Mouse (Mus musculus): ENCODE measurements around the gene Suox.
"Not testable (repeated sequence)": the region's sequence is repeated elsewhere in the genome, so short reads cannot be mapped to it uniquely, and the experiment has no call there.

Gene Suox

DNA sequence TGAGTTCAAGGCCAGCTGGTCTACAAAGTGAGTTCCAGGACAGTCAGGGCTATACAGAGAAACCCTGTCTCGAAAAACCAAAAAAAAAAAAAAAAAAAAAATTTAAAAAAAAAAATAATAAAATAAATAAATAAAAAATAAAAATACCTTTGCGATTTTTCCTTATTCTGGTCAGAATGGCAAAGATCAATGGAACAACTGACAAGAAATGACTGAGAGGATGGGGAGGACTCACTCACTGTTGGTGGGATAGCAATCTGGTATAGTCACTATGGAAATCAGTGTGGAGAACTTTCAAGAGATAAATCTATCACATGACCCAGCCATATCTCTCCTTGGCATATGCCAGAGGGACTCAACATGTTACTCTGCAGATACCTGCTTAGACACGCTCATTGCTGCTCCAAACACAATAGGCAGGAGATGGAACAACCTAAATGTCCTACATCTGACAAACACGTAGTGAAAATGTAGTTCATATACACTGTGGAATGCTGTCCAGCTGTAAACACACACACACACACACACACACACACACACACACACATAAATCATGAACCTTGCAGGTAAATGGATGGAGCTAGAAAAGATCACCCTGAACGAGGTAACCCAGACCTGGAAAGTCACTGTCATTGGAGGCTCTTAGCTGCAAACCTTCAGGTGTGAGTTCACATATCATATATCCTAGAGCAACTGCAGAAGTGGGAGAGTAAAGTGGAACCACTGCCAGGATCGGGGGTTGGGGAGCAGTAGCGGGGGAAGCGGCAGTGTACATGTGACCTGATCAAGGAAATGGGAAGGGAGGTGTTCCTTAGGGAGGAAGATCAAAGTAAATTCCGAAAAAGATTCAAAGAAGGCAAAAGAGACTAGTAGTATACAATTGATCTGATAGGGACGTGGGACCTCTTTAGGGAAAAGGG, 46.2 kb downstream of the Suox start:
- no peak for DNase-seq (ENCODE audit: low read depth, low spot score)

DNA sequence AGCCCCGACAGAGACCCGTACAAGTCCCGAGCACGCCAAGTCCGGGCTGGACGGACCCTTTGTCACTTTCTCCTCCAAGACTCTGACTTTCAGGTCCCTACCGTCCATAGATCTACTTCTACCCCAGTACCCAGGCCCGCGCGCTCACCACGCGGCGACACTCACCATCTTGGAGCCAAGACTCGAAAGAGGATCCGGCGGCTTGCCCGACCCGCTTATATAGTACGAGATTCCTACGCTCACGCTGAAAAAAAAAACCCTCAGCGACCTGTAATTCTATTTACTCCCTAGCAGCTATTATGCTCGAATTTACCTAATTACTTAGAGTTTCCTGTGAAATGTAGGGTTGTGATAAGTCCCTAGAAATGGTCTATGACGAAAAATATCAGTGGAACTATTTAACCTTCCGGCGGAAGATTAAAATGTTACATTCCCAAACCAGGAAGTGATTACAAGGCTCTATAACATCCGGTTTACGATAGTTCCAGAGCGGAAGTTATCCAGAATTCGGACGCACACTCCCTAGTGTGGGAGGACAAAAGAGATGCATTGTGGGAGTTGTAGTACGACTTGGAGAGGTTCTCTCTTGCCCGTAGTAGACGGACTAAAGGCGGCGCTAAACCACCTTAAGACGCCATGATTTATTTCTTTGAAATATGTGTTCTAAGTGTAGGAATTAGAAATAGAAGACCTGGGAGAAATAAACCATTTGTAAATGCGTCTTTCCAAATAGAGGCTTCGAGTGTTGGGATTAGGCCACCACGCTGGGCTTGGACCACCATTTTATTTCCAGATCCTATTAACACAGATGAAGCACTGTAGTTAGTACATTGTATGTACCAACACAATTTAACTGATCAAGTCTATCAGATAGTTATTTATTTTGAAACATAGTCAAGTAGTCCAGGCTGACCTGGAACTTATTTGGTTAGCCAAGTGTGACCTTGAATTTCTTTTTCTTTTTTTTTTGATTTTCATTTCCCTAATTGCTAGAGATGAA, 47.3 kb downstream of the Suox start, which contains the start of gene Rps26:
Rps26 (minus strand) TSS at position 437 of the 1,000 bp plus-strand sequence.
- peak; percentile 91 for DNase-seq (ENCODE audit: low read depth, low spot score)

DNA sequence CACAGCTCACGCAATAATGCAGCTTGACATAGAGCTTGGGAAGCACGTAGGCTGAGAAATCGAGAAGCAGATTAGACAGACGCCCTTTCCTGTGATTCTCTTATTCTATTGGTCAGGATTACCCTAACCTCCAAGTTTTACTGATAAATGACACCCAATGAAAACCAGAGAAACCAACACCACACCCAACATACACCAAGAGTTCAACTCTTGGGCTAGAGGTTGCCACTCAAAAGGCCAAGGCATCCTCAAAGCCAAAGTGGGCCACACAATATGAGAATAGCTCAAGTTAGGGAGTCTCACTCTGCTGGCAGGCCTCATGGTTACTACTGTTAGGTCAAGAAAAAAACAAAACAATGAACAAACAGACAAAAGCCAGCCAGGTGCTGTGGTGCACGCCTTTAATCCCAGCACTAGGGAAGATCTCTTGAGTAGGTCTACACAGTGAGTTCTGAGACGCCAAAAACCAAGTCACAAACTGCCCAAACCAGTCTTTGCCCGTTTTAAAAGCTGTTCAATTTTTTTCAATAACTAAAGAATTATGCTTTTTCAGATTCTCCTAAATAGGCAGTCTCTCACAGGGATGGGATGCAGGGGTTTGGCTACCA, 48.5 kb downstream of the Suox start:
- no peak for DNase-seq (ENCODE audit: low read depth, low spot score)

DNA sequence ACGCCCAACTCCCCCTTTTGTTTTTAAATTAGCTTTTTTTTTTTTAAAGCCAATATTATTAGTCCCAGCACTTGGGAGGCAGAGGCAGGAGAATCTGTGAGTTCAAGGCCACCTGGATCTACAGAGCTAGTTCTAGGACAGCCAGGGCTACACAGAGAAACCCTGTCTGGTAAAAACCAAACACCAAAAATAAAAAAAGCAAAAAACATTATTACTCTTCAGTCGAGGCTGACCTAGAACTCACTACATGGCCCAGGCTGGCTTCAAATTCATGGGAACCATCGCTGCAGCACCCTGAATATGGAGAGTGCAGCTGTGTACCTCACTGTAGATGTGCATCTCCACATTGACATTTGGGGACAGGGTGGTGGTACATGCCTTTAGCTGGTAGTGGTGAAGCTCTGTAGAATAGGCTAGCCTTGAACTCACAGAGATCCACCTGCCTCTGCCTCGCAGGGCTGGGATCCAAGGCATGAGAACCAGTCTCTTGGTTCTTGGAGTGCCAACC, 50.7 kb downstream of the Suox start:
- DNase-seq (ENCODE audit: low read depth, low spot score), result not testable (repeated sequence)

DNA sequence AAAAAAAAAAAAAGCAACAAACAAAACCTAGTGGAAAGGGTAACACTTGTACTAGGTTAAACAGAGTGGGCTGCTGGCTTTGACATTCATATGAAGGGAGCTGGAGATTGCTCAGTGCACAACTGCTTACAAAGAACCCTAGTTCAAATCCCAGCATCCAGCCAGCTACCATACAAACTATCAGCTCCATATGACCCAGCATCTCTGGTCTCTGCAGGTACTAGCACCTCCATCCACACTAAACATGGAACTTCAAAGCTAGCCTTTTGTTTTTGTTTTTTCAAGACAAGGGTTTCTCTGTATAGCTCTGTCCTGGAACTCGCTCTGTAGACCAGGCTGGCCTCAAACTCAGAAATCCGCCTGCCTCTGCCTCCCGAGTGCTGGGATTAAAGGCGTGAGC, 51.2 kb downstream of the Suox start:
- no peak for DNase-seq (ENCODE audit: low read depth, low spot score)

DNA sequence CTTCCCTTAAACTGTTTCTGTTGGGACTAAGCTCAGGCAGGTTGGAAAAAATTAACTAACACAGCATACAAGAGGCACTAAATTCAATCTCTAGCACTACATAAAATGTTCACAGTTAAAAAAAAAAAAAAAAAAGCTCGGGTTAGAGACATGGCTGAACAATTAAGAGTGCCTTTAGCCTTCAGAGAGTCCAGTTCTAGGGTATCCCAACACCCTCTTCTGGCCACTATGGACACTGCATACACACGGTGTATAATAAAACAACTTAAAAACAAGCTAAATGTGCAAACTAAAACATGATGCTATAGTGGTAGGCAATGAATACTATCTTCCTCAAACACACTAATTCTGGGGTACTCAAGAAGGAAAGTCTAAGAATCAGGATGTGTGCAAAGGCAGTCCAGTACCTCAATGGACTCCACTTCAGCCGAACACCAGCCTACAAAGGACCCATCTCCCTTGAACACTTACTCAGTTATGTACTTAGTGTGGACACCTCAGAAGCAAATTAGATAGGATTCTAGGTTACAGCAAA, 51.8 kb downstream of the Suox start:
- no peak for DNase-seq (ENCODE audit: low read depth, low spot score)

DNA sequence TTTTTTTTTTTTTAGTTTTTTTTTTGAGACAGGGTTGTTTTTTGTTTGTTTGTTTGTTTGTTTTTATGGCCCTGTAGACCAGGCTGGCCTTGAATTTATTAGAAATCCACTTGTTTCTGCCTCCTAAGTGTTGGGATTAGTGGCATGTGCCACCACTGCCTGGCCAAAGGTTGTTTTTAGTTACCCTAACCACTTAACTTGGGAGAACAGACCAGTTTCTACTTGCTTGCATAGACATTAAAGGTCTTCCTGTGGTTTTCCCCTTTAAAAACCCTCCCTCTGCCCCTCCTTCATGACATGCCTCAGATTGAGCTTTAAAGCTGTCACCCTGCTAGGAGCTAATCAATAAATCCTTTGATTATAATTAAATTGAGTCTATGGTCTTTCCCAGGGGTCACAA, 53.6 kb downstream of the Suox start:
- no peak for DNase-seq (ENCODE audit: low read depth, low spot score)
